Mouse (Mus musculus) telencephalon, adult 2 months (tissue): ENCODE results near the gene Grm4.
"Not testable (repeated sequence)": the region's sequence is repeated elsewhere in the genome, so short reads cannot be mapped to it uniquely, and the experiment has no call there.

Experiments
- DNase-seq: peaks from one replicate; pipeline ENCODE4 v3.0.0-alpha.2; 2011; ENCODE audit warnings: low read depth, low spot score

Grm4 gene

GRCm38 (mm10) chr17:27393432-27393831, 127.8 kb downstream of the Grm4 start:
- no peak for DNase-seq

GRCm38 (mm10) chr17:27392918-27393317, 128.3 kb downstream of the Grm4 start:
- DNase-seq, result no peak

GRCm38 (mm10) chr17:27390019-27390418, 131.2 kb downstream of the Grm4 start:
- no peak for DNase-seq

GRCm38 (mm10) chr17:27389221-27390000, 131.8 kb downstream of the Grm4 start:
- DNase-seq, result no peak

GRCm38 (mm10) chr17:27386438-27386837, 134.8 kb downstream of the Grm4 start:
- no peak for DNase-seq

GRCm38 (mm10) chr17:27385513-27386261, 135.5 kb downstream of the Grm4 start:
- DNase-seq, result no peak

GRCm38 (mm10) chr17:27382916-27383315, 138.3 kb downstream of the Grm4 start:
- DNase-seq, result no peak

- not testable (repeated sequence) for DNase-seq
Measured at GRCm38 (mm10) chr17:27380911-27381459, 140.2 kb downstream of the Grm4 start.

GRCm38 (mm10) chr17:27378977-27379376, 142.2 kb downstream of the Grm4 start:
- no peak for DNase-seq

GRCm38 (mm10) chr17:27377151-27377550, 144.1 kb downstream of the Grm4 start:
- DNase-seq, result no peak

GRCm38 (mm10) chr17:27375551-27375950, 145.7 kb downstream of the Grm4 start:
- DNase-seq, result no peak
